Mouse (Mus musculus) CH12.LX (cell line): ENCODE results near the gene Grwd1. TPM values are rescaled to one million over a fixed set of nuclear protein-coding genes. Genes with fewer than 3 reads are reported as not detected.

Experiments
- DNase-seq: peaks from one replicate; pipeline ENCODE4 v3.0.0-alpha.2; 2013; ENCODE audit errors: extremely low read depth
- H3K27ac ChIP-seq: 2 replicates; pipeline ENCODE4 v1.5.1; 2012; ENCODE audit warnings: low read depth, mild to moderate bottlenecking, control low read depth, moderate library complexity; ENCODE audit not compliant: insufficient read depth
- H3K27me3 ChIP-seq: replicated peaks from 2 replicates; pipeline ENCODE3; 2012; ENCODE audit warnings: inconsistent platforms
- H3K36me3 ChIP-seq, 2 experiments: replicated peaks in 1 of 2; 2 replicates each; pipeline versions ENCODE3 to v1.6.1; 2012; ENCODE audit warnings: inconsistent platforms in 1 of 2, low read length in 1 of 2, mild to moderate bottlenecking in 1 of 2, mixed read lengths in 1 of 2, moderate library complexity in 1 of 2; ENCODE audit not compliant: control insufficient read depth in 1 of 2, insufficient read depth in 1 of 2
- H3K4me1 ChIP-seq, 2 experiments: 2 replicates each; pipeline ENCODE4 v1.6.1; 2012; ENCODE audit warnings: inconsistent platforms in 1 of 2, moderate library complexity in 1 of 2; ENCODE audit not compliant: insufficient read depth in 2 of 2, control insufficient read depth in 1 of 2
- H3K4me2 ChIP-seq: 2 replicates; pipeline ENCODE4 v1.6.1; 2012; ENCODE audit warnings: low read depth, mild to moderate bottlenecking, control low read depth; ENCODE audit not compliant: poor library complexity, insufficient read depth, severe bottlenecking
- H3K4me3 ChIP-seq, 3 experiments: fragments of 150-350 bp in 1 of 3; sonication (generic) in 1 of 3; replicated peaks in 1 of 3; 2 replicates each; pipeline versions ENCODE3 to v1.5.1; 2011 to 2012; ENCODE audit warnings: low read depth in 2 of 3, low read length in 2 of 3, mild to moderate bottlenecking in 2 of 3, moderate library complexity in 2 of 3, control low read depth in 1 of 3, improper control_type of control experiment in 1 of 3, inconsistent platforms in 1 of 3, mixed read lengths in 1 of 3; ENCODE audit not compliant: poor library complexity in 1 of 3
- H3K79me2 ChIP-seq: replicated peaks from 2 replicates; pipeline ENCODE4 v1.6.1; 2012; ENCODE audit warnings: mild to moderate bottlenecking, moderate library complexity; ENCODE audit not compliant: control insufficient read depth, poor library complexity, insufficient read depth, severe bottlenecking; ENCODE audit errors: extremely low read depth
- H3K9ac ChIP-seq: 2 replicates; pipeline ENCODE4 v1.6.1; 2012; ENCODE audit warnings: low read depth, mild to moderate bottlenecking, control low read depth, moderate library complexity; ENCODE audit not compliant: insufficient read depth
- H3K9me3 ChIP-seq: replicated peaks from 2 replicates; pipeline ENCODE3; 2012; ENCODE audit warnings: low read length, inconsistent platforms, mixed read lengths
- BHLHE40 ChIP-seq: IDR thresholded peaks from 2 replicates; pipeline ENCODE4 v1.6.1; 2011; ENCODE audit warnings: mild to moderate bottlenecking, low read depth, low read length, improper control_type of control experiment
- CHD1 ChIP-seq: IDR thresholded peaks from 2 replicates; pipeline ENCODE4 v1.6.1; 2012; ENCODE audit warnings: low read depth, low read length, improper control_type of control experiment, inconsistent platforms
- CHD2 ChIP-seq: IDR thresholded peaks from 2 replicates; pipeline ENCODE4 v1.6.1; 2011; ENCODE audit warnings: low read length, improper control_type of control experiment
- CTCF ChIP-seq, 2 experiments: IDR thresholded peaks in 1 of 2; conservative IDR thresholded peaks in 1 of 2; 2 replicates each; pipeline ENCODE4 v1.5.1; 2011 to 2012; ENCODE audit warnings: low read depth in 2 of 2, low read length in 2 of 2, improper control_type of control experiment in 1 of 2, inconsistent platforms in 1 of 2, mild to moderate bottlenecking in 1 of 2, moderate library complexity in 1 of 2
- E2F4 ChIP-seq: IDR thresholded peaks from 2 replicates; pipeline ENCODE4 v1.6.1; 2011; ENCODE audit warnings: low read depth, low read length, improper control_type of control experiment; ENCODE audit not compliant: insufficient replicate concordance
- ELF1 ChIP-seq: IDR thresholded peaks from 2 replicates; pipeline ENCODE4 v1.6.1; 2014; ENCODE audit warnings: low read depth, mild to moderate bottlenecking, inconsistent platforms, low read length, improper control_type of control experiment
- EP300 ChIP-seq: IDR thresholded peaks from 2 replicates; pipeline ENCODE4 v1.6.1; 2011; ENCODE audit warnings: low read length, improper control_type of control experiment
- ETS1 ChIP-seq: conservative IDR thresholded peaks from 2 replicates; pipeline ENCODE4 v1.6.1; 2012; ENCODE audit warnings: low read depth, mild to moderate bottlenecking, inconsistent platforms, low read length, improper control_type of control experiment, moderate library complexity
- GABPA ChIP-seq: IDR thresholded peaks from 2 replicates; pipeline ENCODE4 v1.6.1; 2012; ENCODE audit warnings: low read depth, low read length, improper control_type of control experiment, inconsistent platforms; ENCODE audit not compliant: insufficient replicate concordance
- HCFC1 ChIP-seq: IDR thresholded peaks from 2 replicates; pipeline ENCODE4 v1.6.1; 2012; ENCODE audit warnings: low read depth, mild to moderate bottlenecking, inconsistent platforms, low read length, improper control_type of control experiment
- IRF4 ChIP-seq: IDR thresholded peaks from 2 replicates; pipeline ENCODE4 v1.6.1; 2014; ENCODE audit warnings: low read depth, mild to moderate bottlenecking, inconsistent platforms, low read length, improper control_type of control experiment
- JUN ChIP-seq: IDR thresholded peaks from 2 replicates; pipeline ENCODE4 v1.6.1; 2011; ENCODE audit warnings: low read depth, mild to moderate bottlenecking, low read length, improper control_type of control experiment, moderate library complexity; ENCODE audit not compliant: insufficient read depth
- JUND ChIP-seq: conservative IDR thresholded peaks from 2 replicates; pipeline ENCODE4 v1.6.1; 2011; ENCODE audit warnings: low read depth, low read length, improper control_type of control experiment
- KAT2A ChIP-seq: IDR thresholded peaks from 2 replicates; pipeline ENCODE4 v1.6.1; 2012; ENCODE audit warnings: low read length, improper control_type of control experiment, inconsistent platforms; ENCODE audit not compliant: insufficient replicate concordance
- MAFK ChIP-seq: IDR thresholded peaks from 2 replicates; pipeline ENCODE4 v1.6.1; 2011; ENCODE audit warnings: low read length, improper control_type of control experiment; ENCODE audit not compliant: insufficient replicate concordance
- MAX ChIP-seq: IDR thresholded peaks from 2 replicates; pipeline ENCODE4 v1.6.1; 2011; ENCODE audit warnings: low read length, improper control_type of control experiment
- MAZ ChIP-seq: IDR thresholded peaks from 2 replicates; pipeline ENCODE4 v1.6.1; 2012; ENCODE audit warnings: low read depth, mild to moderate bottlenecking, inconsistent platforms, low read length, improper control_type of control experiment, moderate library complexity
- MEF2A ChIP-seq: IDR thresholded peaks from 2 replicates; pipeline ENCODE4 v1.6.1; 2014; ENCODE audit warnings: low read depth, mild to moderate bottlenecking, inconsistent platforms, low read length, improper control_type of control experiment, borderline replicate concordance
- MXI1 ChIP-seq: IDR thresholded peaks from 2 replicates; pipeline ENCODE4 v1.6.1; 2011; ENCODE audit warnings: mild to moderate bottlenecking, low read depth, low read length, improper control_type of control experiment
- MYC ChIP-seq: IDR thresholded peaks from 2 replicates; pipeline ENCODE4 v1.6.1; 2011; ENCODE audit warnings: low read depth, mild to moderate bottlenecking, improper control_type of control experiment, low read length
- NELFE ChIP-seq: IDR thresholded peaks from 2 replicates; pipeline ENCODE4 v1.6.1; 2011; ENCODE audit warnings: low read depth, low read length, improper control_type of control experiment
- NRF1 ChIP-seq: IDR thresholded peaks from 2 replicates; pipeline ENCODE4 v1.6.1; 2014; ENCODE audit warnings: low read depth, mild to moderate bottlenecking, inconsistent platforms, low read length, improper control_type of control experiment, moderate library complexity
- PAX5 ChIP-seq: IDR thresholded peaks from 2 replicates; pipeline ENCODE4 v1.6.1; 2012; ENCODE audit warnings: low read length, inconsistent platforms, mixed read lengths
- POLR2A ChIP-seq: IDR thresholded peaks from 2 replicates; pipeline ENCODE4 v1.6.1; 2011; ENCODE audit warnings: low read depth, mild to moderate bottlenecking, improper control_type of control experiment, low read length
- POLR2AphosphoS2 ChIP-seq: IDR thresholded peaks from 2 replicates; pipeline ENCODE4 v1.6.1; 2011; ENCODE audit warnings: low read depth, low read length, improper control_type of control experiment
- RAD21 ChIP-seq: IDR thresholded peaks from 2 replicates; pipeline ENCODE4 v1.6.1; 2011; ENCODE audit warnings: low read depth, mild to moderate bottlenecking, low read length, improper control_type of control experiment, moderate library complexity
- RCOR1 ChIP-seq: conservative IDR thresholded peaks from 2 replicates; pipeline ENCODE4 v1.6.1; 2012; ENCODE audit warnings: low read depth, mild to moderate bottlenecking, inconsistent platforms, low read length, improper control_type of control experiment
- SIN3A ChIP-seq: IDR thresholded peaks from 2 replicates; pipeline ENCODE4 v1.6.1; 2012; ENCODE audit warnings: low read length, improper control_type of control experiment, inconsistent platforms
- SMC3 ChIP-seq: IDR thresholded peaks from 2 replicates; pipeline ENCODE4 v1.6.1; 2011; ENCODE audit warnings: low read depth, low read length, improper control_type of control experiment
- TBP ChIP-seq: conservative IDR thresholded peaks from 2 replicates; pipeline ENCODE4 v1.6.1; 2011; ENCODE audit warnings: low read depth, low read length, improper control_type of control experiment
- TCF12 ChIP-seq: IDR thresholded peaks from 2 replicates; pipeline ENCODE4 v1.6.1; 2014; ENCODE audit warnings: low read depth, mild to moderate bottlenecking, inconsistent platforms, low read length, improper control_type of control experiment
- UBTF ChIP-seq: IDR thresholded peaks from 2 replicates; pipeline ENCODE4 v1.6.1; 2012; ENCODE audit warnings: low read depth, mild to moderate bottlenecking, inconsistent platforms, low read length, improper control_type of control experiment, moderate library complexity
- USF1 ChIP-seq: IDR thresholded peaks from 2 replicates; pipeline ENCODE4 v1.6.1; 2014; ENCODE audit warnings: low read depth, mild to moderate bottlenecking, inconsistent platforms, low read length, improper control_type of control experiment
- USF2 ChIP-seq: conservative IDR thresholded peaks from 2 replicates; pipeline ENCODE4 v1.6.1; 2011; ENCODE audit warnings: low read depth, low read length, improper control_type of control experiment
- ZC3H11A ChIP-seq: IDR thresholded peaks from 2 replicates; pipeline ENCODE4 v1.6.1; 2012; ENCODE audit warnings: low read depth, mild to moderate bottlenecking, inconsistent platforms, low read length, improper control_type of control experiment
- ZKSCAN1 ChIP-seq: IDR thresholded peaks from 2 replicates; pipeline ENCODE4 v1.6.1; 2012; ENCODE audit warnings: low read depth, inconsistent platforms, low read length, improper control_type of control experiment, borderline replicate concordance
- ZMIZ1 ChIP-seq: IDR thresholded peaks from 2 replicates; pipeline ENCODE4 v1.6.1; 2012; ENCODE audit warnings: low read depth, mild to moderate bottlenecking, inconsistent platforms, low read length, improper control_type of control experiment
- ZNF384 ChIP-seq: IDR thresholded peaks from 2 replicates; pipeline ENCODE4 v1.6.1; 2012; ENCODE audit warnings: low read depth, low read length, improper control_type of control experiment, inconsistent platforms
- dilution Hi-C: fragments of 300-500 bp; cut with MboI; formaldehyde crosslinking; loops from 2 replicates; pipeline ENCODE4 v1.14.3; 2020; ENCODE audit warnings: low sequenced_read_pairs; ENCODE audit not compliant: extremely low pct_unique_long_range_greater_than_20kb, extremely low pct_ligation_motif_present
- in situ Hi-C: fragments of 300-500 bp; cut with MboI; formaldehyde crosslinking; loops from 3 replicates; pipeline ENCODE4 v1.14.3; 2019; ENCODE audit warnings: low sequenced_read_pairs, low pct_ligation_motif_present, low pct_unique_long_range_greater_than_20kb, mixed read lengths
- polyA plus RNA-seq: library from polyadenylated mRNA; unstranded; fragments of >175 nt; gene quantifications from 2 replicates; pipeline ENCODE4 v1.2.1, GENCODE M21; 2012; ENCODE audit warnings: low read depth; ENCODE audit not compliant: insufficient read length
- total RNA-seq, 2 experiments: library from RNA; depleted of rRNA; stranded (reverse); fragments of 300-350 nt in 1 of 2; fragments of >200 nt in 1 of 2; gene quantifications; 2 replicates each; pipeline ENCODE4 v1.2.3; 2012 to 2014

Gene Grwd1
- total and polyA plus RNA-seq, 3 experiments: 83.0 to 108 (median 88.1) TPM

- TF ChIP-seq MYC (no peak), BHLHE40 (no peak), NELFE (peak; percentile 80), E2F4 (no peak), ZKSCAN1 (no peak), MXI1 (peak; percentile 66; the same call in 1 of the 2 replicates), UBTF (no peak), JUN (no peak), KAT2A (no peak), RAD21 (no peak), POLR2AphosphoS2 (peak; percentile 63; the same call in 1 of the 2 replicates), EP300 (no peak), MEF2A (0 out of 2 replicates have a peak, but pooled peaks have one; percentile 18), USF2 (no peak), CHD2 (peak; percentile 95), SIN3A (peak; percentile 26; the same call in 1 of the 2 replicates), IRF4 (peak; percentile 45), TBP (peak; percentile 45; the same call in 1 of the 2 replicates), RCOR1 (no peak), ZMIZ1 (peak; percentile 70), MAX (no peak), USF1 (no peak), ETS1 (no peak), JUND (no peak), ELF1 (peak; percentile 86), HCFC1 (peak; percentile 62; the same call in 1 of the 2 replicates), NRF1 (peak; percentile 84), PAX5 (no peak), ZNF384 (no peak), MAZ (no peak; the same call in 1 of the 2 replicates), CTCF (conservative IDR thresholded peaks at IDR 0.05 in 1 of 2, IDR thresholded peaks at IDR 0.05 in 1 of 2; ENCODE audit: low read depth in 2 of 2, low read length in 2 of 2) (no peak), TCF12 (peak; percentile 62; the same call in 1 of the 2 replicates), MAFK (no peak), SMC3 (no peak), ZC3H11A (no peak), CHD1 (no peak), POLR2A (peak; percentile 86), GABPA (no peak)
- TF ChIP-seq, all 38 proteins: peak for 14
- peaks cover 38 to 59% of the 10 kb centered on the region in 2 experiments for H3K36me3 ChIP-seq
- dilution Hi-C loops: no loop called here
- H3K27me3 ChIP-seq: no peaks in the 10 kb centered on the region
- peak within 1 kb of the TSS; percentile 88 for H3K27ac ChIP-seq
- H3K9ac ChIP-seq: peak within 1 kb of the TSS; percentile 100
- H3K79me2 ChIP-seq: peaks cover 13% of the 10 kb centered on the region
- H3K4me2 ChIP-seq: peak within 1 kb of the TSS; percentile 85
- H3K4me3 ChIP-seq: peak within 1 kb of the TSS; percentile 74 to 99 (median 82)
- H3K9me3 ChIP-seq: no peaks in the 10 kb centered on the region
- H3K4me1 ChIP-seq: peaks cover 3 to 28% of the 10 kb centered on the region in 2 experiments; a peak in 3 of 4 replicates
- DNase-seq: peak; percentile 99
- in situ Hi-C loops: no loop called here
Measured at GRCm38 (mm10) chr7:45813787-45814779, 16.7 kb downstream of the Grwd1 start, which contains the start of gene Cyth2. Gene Cyth2, minus strand, starts transcription at chr7:45814581.
